Mouse (Mus musculus) neural tube, embryonic 12.5 days (tissue): ENCODE measurements at regions not wholly inside any gene's neighbourhood (a gene's known extent, or its start where the extent isn't known, plus 50 kb on each side); places are given as distances from the start of the nearest gene placed in this dataset.

Experiments used
- ATAC-seq: fragments of 200-750 bp; cut with Nextera tagmentation; 2 replicates; pipeline ENCODE4 v1.8.0; 2017; ENCODE audit warnings: low read depth, mild to moderate bottlenecking, moderate TSS enrichment, moderate library complexity; ENCODE audit not compliant: low FRiP score
- H3K27ac ChIP-seq: fragments of 300-500 bp; sonication (generic); 2 replicates; pipeline ENCODE4 v1.5.1; 2016
- H3K27me3 ChIP-seq: fragments of 300-500 bp; sonication (generic); replicated peaks from 2 replicates; pipeline ENCODE4 v1.6.1; 2016; ENCODE audit warnings: mild to moderate bottlenecking
- H3K36me3 ChIP-seq: fragments of 300-500 bp; sonication (generic); 2 replicates; pipeline ENCODE4 v1.6.1; 2016; ENCODE audit warnings: mild to moderate bottlenecking
- H3K4me1 ChIP-seq: fragments of 300-500 bp; sonication (generic); 2 replicates; pipeline ENCODE4 v1.6.1; 2016
- H3K4me2 ChIP-seq: fragments of 300-500 bp; sonication (generic); replicated peaks from 2 replicates; pipeline ENCODE4 v1.6.1; 2016; ENCODE audit warnings: mild to moderate bottlenecking
- H3K4me3 ChIP-seq: fragments of 300-500 bp; sonication (generic); 2 replicates; pipeline ENCODE4 v1.5.1; 2016
- H3K9ac ChIP-seq: fragments of 300-500 bp; sonication (generic); 2 replicates; pipeline ENCODE4 v1.6.1; 2016; ENCODE audit warnings: mild to moderate bottlenecking
- H3K9me3 ChIP-seq: fragments of 300-500 bp; sonication (generic); 2 replicates; pipeline ENCODE4 v1.6.1; 2016; ENCODE audit warnings: mild to moderate bottlenecking
- WGBS: fragments of 180-500 bp; shearing (Covaris S2); methylation state at CpG from one replicate; pipeline ENCODE4 v1.1.7; 2016; 5-methylcytosine and 5-hydroxymethylcytosine counted together

DNA sequence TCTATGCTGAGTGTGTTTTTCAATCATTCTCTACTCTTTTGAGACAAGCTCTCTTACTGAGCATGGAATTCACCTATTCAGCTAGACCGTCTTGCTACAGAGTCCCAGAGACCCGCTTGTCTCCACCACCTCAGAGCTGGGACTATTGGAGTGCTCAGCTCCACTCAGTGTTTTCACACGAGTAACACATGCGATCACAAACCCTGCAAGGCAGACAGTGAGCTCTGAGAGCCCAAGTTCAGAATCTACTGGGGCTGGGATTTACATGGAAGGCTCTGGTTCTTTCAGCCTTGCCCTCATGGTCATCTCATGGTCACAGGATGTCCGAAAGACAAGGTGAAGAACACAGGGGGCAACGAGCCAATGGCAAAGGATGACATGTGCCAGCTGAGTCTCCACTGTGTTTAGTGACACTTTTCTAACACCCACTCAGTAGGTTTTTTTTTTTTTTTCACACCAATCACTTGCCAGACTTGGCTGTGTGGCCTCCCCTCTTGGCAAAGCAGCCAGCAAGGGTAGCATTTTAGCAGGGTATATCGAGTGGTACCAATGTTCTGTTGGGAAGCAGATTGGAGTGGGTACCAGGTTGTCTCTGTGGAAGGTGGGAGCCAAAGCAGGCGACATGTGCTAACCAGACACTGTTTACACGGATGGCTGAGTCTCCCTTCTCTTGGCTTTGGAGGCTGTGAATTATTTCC, 51.2 kb upstream of the Gtsf1l start:
- Histone ChIP-seq H3K9me3 (no peaks in the 10 kb centered on the region), H3K4me2 (no peak overlapping the region), H3K9ac (no peak overlapping the region), H3K4me1 (peaks cover 11% of the 10 kb centered on the region; the same call in 1 of the 2 replicates), H3K36me3 (no peaks in the 10 kb centered on the region), H3K27ac (no peak overlapping the region), H3K27me3 (no peaks in the 10 kb centered on the region), H3K4me3 (no peak overlapping the region)
- 84% methylated on average over 9 of the region's 9 CpGs for WGBS
- ATAC-seq: no peak

DNA sequence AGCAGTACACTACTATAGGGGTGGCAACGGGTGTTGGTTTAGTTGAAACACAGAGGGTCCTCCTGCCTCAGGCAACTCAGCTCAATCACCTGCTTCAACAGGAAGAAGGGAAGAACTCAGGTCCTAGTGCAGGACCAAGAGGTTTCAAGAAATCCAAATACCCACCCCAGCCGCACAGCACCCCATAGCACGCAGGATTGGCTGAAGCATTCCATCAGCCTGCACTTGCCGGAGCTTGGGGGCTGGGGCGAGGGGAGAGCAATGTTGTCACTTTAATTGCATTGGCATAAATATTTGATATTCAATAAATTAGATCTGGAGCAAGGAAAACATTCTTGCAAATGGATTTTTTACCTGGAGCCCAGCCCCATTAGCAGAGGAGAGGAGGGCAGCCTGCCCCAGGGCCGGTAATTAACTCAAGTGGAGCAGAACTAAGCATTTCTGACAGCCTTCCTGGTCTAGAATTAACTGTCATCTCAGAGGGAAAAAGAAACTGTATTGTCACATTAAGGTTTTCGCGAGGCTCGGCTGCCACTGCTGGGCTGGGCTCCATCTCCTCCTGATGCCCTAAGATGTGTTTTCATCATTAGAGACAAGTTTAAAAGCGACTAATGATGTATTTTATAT, 55.2 kb upstream of the Gtsf1l start:
- H3K27me3 ChIP-seq: no peaks in the 10 kb centered on the region
- no peak overlapping the region for H3K4me3 ChIP-seq
- H3K4me1 ChIP-seq: peaks cover 11% of the 10 kb centered on the region; the same call in 1 of the 2 replicates
- no peaks in the 10 kb centered on the region for H3K9me3 ChIP-seq
- no peak overlapping the region for H3K9ac ChIP-seq
- no peaks in the 10 kb centered on the region for H3K36me3 ChIP-seq
- peak overlapping the region; percentile 3 for H3K4me2 ChIP-seq
- H3K27ac ChIP-seq: peak overlapping the region; percentile 15; the same call in 1 of the 2 replicates
- ATAC-seq: no peak
- 62% methylated on average over 10 of the region's 10 CpGs for WGBS

DNA sequence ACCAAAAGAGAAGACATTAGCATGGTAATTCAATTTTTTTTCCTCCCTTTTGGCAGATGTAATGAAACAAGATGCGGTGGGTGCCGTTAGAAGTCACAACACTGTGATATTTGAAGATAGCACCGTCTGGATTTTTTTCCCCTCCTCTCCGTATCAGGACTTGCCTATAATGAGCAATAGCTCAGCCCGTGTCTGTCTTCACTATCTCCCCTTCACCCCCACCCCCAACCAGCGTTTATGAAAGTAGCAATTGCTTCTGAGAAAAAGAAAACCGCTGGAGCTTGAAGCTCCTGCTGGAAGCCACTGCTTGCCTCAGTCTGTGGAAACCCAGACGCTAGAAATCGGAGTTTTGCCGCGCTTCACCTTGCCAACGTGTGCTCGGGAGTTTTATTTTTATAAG, 55.8 kb upstream of the Gtsf1l start:
- H3K4me3 ChIP-seq: no peak overlapping the region
- peaks cover 11% of the 10 kb centered on the region; the same call in 1 of the 2 replicates for H3K4me1 ChIP-seq
- WGBS: 60% methylated on average over 13 of the region's 13 CpGs
- no peaks in the 10 kb centered on the region for H3K36me3 ChIP-seq
- H3K27ac ChIP-seq: no peak overlapping the region
- H3K9me3 ChIP-seq: no peaks in the 10 kb centered on the region
- no peak overlapping the region for H3K4me2 ChIP-seq
- no peak for ATAC-seq
- no peaks in the 10 kb centered on the region for H3K27me3 ChIP-seq
- H3K9ac ChIP-seq: no peak overlapping the region

DNA sequence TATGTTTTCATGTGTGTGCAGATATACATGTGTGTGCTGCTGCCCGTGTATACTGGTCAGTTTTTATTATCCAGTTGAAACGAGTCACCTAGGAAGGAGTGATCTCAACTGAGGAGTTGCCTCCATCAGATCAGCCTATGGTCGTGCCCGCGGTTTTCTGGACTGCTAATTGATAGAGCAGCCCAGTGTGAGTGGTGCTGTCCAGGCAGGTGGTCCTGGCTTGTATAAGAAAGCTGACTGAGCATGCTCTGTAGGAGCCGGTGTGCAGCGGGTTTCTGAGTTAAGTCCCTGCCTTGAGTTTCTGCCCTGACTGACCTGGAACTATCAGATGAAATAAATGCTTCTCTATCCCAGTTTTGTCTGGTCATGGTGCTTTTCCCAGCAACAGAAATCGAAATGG, 56.9 kb upstream of the Tox2 start:
- Histone ChIP-seq H3K27ac (no peak overlapping the region), H3K4me2 (no peak overlapping the region), H3K27me3 (no peaks in the 10 kb centered on the region), H3K36me3 (no peaks in the 10 kb centered on the region), H3K4me1 (peaks cover 11% of the 10 kb centered on the region; the same call in 1 of the 2 replicates), H3K9ac (no peak overlapping the region), H3K9me3 (no peaks in the 10 kb centered on the region), H3K4me3 (no peak overlapping the region)
- no peak for ATAC-seq
- WGBS: 84% methylated on average over 8 of the region's 8 CpGs

DNA sequence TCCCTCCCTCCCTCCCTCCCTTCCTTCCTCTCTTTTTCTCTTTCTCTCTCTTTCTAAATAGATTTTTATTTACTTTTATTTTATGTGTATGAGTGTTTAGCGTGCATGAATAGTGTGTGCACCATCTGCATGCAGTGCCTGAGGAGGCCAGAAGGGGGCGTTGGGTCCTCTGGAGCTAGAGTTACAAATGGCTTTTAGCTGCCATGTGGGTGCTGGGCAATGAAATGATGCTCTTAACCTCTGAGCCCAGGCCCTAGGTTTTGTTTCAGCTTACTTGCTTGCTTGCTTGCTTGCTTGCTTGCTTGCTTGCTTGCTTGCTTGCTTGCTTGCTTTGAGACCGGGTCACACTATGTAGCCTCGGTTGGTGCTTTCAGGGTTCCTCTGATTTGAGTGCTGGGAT, 56.4 kb upstream of the Tox2 start:
- H3K9me3 ChIP-seq: no peaks in the 10 kb centered on the region
- H3K27me3 ChIP-seq: no peaks in the 10 kb centered on the region
- WGBS: 89% methylated on average over 4 of the region's 4 CpGs
- H3K36me3 ChIP-seq: no peaks in the 10 kb centered on the region
- peaks cover 11% of the 10 kb centered on the region; the same call in 1 of the 2 replicates for H3K4me1 ChIP-seq
- ATAC-seq: no peak
- H3K9ac ChIP-seq: no peak overlapping the region
- no peak overlapping the region for H3K4me3 ChIP-seq
- no peak overlapping the region for H3K4me2 ChIP-seq
- no peak overlapping the region for H3K27ac ChIP-seq

DNA sequence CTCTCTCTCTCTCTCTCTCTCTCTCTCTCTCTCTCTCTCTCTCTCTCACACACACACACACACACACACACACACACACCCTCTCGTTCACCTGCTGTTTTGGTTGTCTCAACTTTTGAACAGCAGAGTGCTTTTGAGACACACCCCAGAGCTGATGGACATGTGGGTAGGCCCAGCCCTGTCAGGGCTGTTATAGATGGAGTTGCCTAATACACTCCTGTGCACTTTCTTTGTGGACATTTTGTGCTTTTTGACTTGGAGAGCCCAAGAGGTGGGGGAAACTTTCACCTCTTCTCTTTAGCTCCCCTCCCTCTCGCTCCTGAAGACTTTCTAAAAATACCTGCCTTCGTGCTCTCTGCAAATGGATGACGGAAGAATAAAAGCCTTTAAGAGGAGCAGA, 55.5 kb upstream of the Tox2 start:
- no peak for ATAC-seq
- Histone ChIP-seq H3K36me3 (no peaks in the 10 kb centered on the region), H3K9ac (no peak overlapping the region), H3K9me3 (no peaks in the 10 kb centered on the region), H3K4me1 (peaks cover 12% of the 10 kb centered on the region), H3K4me2 (no peak overlapping the region), H3K27ac (no peak overlapping the region), H3K4me3 (no peak overlapping the region), H3K27me3 (no peaks in the 10 kb centered on the region)
- WGBS: 85% methylated on average over 4 of the region's 4 CpGs

DNA sequence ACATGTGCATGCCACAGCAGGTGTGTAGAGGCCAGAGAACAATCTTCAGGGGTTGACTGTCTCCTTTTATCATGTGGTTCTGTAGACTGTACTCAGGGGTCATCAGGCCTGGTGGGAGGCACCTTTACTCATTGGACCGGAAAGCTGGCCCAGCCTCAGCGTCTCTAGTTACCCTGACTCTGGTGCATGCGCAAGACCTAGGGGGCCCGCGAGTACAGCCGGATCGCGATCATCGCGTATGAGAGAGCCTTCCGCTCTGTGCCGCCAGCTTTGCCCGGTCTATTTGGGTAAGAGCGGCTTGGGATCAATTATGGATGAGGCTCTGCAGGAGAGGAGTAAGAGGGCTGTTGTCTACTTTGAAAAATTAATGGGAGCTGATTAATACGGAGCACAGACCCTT, 51.9 kb upstream of the Tox2 start:
- H3K4me2 ChIP-seq: 0 out of 2 replicates have a peak overlapping the region, but pooled peaks have one; percentile 25
- no peak overlapping the region for H3K27ac ChIP-seq
- no peaks in the 10 kb centered on the region for H3K36me3 ChIP-seq
- no peak overlapping the region for H3K9ac ChIP-seq
- WGBS: 70% methylated on average over 15 of the region's 15 CpGs
- H3K9me3 ChIP-seq: no peaks in the 10 kb centered on the region
- 0 out of 2 replicates have a peak, but pooled peaks cover 3% of the 10 kb centered on the region for H3K27me3 ChIP-seq
- peaks cover 11% of the 10 kb centered on the region for H3K4me1 ChIP-seq
- H3K4me3 ChIP-seq: no peak overlapping the region
- no peak for ATAC-seq

DNA sequence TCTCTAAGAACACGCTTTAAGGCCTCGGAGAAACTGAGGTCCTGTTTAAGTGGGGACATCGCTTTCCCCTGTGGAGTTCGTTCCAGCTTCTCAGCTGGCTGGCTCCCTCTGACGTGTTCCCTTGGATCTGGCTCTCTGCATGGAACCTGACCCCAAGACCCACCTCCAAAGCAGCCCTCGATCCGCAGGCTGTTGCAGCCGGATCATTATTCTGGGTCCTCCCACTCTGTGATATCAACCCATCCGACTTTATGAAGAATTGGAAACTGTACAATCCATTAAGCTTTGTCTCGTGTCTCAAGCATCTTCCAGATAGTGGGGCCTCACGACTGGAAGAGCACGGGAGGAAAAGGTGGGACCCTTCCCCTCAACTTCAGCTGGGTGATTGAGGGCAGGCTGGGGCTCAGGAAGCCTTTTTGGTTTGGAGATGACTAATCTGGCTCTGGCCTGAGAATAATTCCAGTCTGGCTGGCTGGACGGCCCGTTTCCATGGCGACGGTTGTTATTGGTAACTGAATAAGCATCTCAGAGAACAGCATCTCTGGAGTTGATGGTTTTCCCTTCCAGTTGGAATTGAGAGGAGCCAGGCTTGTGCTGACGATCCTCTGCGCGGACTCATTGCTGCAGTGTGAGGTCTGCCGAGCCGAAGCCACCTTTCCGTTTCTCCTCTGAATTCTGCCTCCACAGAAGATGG, 50.4 kb upstream of the Tox2 start:
- 57% methylated on average over 22 of the region's 22 CpGs for WGBS
- H3K4me2 ChIP-seq: 0 out of 2 replicates have a peak overlapping the region, but pooled peaks have one; percentile 7

More for the DNA sequence above, 50.4 kb upstream of the Tox2 start:
- no peak overlapping the region for H3K9ac ChIP-seq
- no peak overlapping the region for H3K4me3 ChIP-seq
- peaks cover 11% of the 10 kb centered on the region for H3K4me1 ChIP-seq
- no peaks in the 10 kb centered on the region for H3K36me3 ChIP-seq
- no peak overlapping the region for H3K27ac ChIP-seq
- peak; percentile 35; the same call in 1 of the 2 replicates for ATAC-seq
- H3K27me3 ChIP-seq: 0 out of 2 replicates have a peak, but pooled peaks cover 3% of the 10 kb centered on the region
- no peaks in the 10 kb centered on the region for H3K9me3 ChIP-seq
